In genomic region chr17:26068024-26068830, GRCm38 (mm10) we compare ENCODE assay signal across 8 mouse cellular contexts. TPM values are rescaled to one million over a fixed set of nuclear protein-coding genes. Genes with fewer than 3 reads are reported as not detected.
DNase-seq lines count a peak whose midpoint lies in the region; ATAC-seq and TF ChIP-seq lines count a peak whose summit lies in the region.

No protein-coding gene starts in this region.

- H3K27me3 ChIP-seq in MEL (ENCODE audit: control insufficient read depth in 1 of 2, insufficient read depth in 2 of 2, low read length in 2 of 2): no peaks in the 10 kb centered on the region
- no peaks in the 10 kb centered on the region; the same call in 1 of the 2 replicates for H3K27me3 ChIP-seq in forebrain, embryonic 11.5 days (ENCODE audit: control insufficient read depth, insufficient read depth, low read length)
- H3K27me3 ChIP-seq in hindbrain, embryonic 10.5 days (ENCODE audit: insufficient read depth, poor library complexity, severe bottlenecking): peaks cover 24% of the 10 kb centered on the region
- H3K27me3 ChIP-seq in liver, embryonic 15.5 days: peaks cover 73% of the 10 kb centered on the region
- H3K27me3 ChIP-seq in neural tube, embryonic 15.5 days (replicated peaks): peaks cover 14% of the 10 kb centered on the region

- DNase-seq in cerebellum, adult 8-10 months: no peak
- DNase-seq in MEL (ENCODE audit: low read depth, low spot score): peak; percentile 51
- DNase-seq in forebrain, embryonic 11.5 days (ENCODE audit: low spot score): peak; percentile 64
- peak; percentile 67 for DNase-seq in hindbrain, embryonic 10.5 days (ENCODE audit: low spot score)
- DNase-seq in c-Kit-positive CD71-positive TER-119-positive erythroid progenitor cells, embryonic 14.5 days (ENCODE audit: low spot score): no peak

- 2% methylated on average over 44 of the region's 44 CpGs for WGBS in forebrain, embryonic 11.5 days
- under 1% methylated on average over 44 of the region's 44 CpGs for WGBS in hindbrain, embryonic 10.5 days
- WGBS in liver, embryonic 15.5 days (ENCODE audit: insufficient replicate concordance): 4% methylated on average over 44 of the region's 44 CpGs
- under 1% methylated on average over 44 of the region's 44 CpGs for WGBS in neural tube, embryonic 15.5 days

- H3K9ac ChIP-seq in MEL (ENCODE audit: control insufficient read depth, low read depth, low read length, poor library complexity, severe bottlenecking): peak overlapping the region; percentile 82
- peak overlapping the region; percentile 83 for H3K9ac ChIP-seq in forebrain, embryonic 11.5 days (ENCODE audit: low read length)
- peak overlapping the region; percentile 51 for H3K9ac ChIP-seq in liver, embryonic 15.5 days
- H3K9ac ChIP-seq in neural tube, embryonic 15.5 days (replicated peaks): peak overlapping the region; percentile 86

- H3K27ac ChIP-seq in MEL (ENCODE audit: control insufficient read depth, low read depth, low read length): no peak overlapping the region
- no peak overlapping the region for H3K27ac ChIP-seq in forebrain, embryonic 11.5 days (ENCODE audit: low read depth, low read length)
- peak overlapping the region; percentile 95 for H3K27ac ChIP-seq in hindbrain, embryonic 10.5 days
- H3K27ac ChIP-seq in liver, embryonic 15.5 days (replicated peaks): no peak overlapping the region
- H3K27ac ChIP-seq in neural tube, embryonic 15.5 days (replicated peaks): peak overlapping the region; percentile 91

- TF ChIP-seq EP300 in MEL (IDR thresholded peaks at IDR 0.05; ENCODE audit: low read depth in 1 of 2, low read length in 2 of 2): no peak

- no peak for TF ChIP-seq POLR2A in MEL (IDR thresholded peaks at IDR 0.05; ENCODE audit: control insufficient read depth in 1 of 2, insufficient read depth in 1 of 2, low read depth in 1 of 2, low read length in 2 of 2, poor library complexity in 1 of 2)

- H3K36me3 ChIP-seq in MEL (ENCODE audit: control insufficient read depth in 1 of 2, insufficient read depth in 2 of 2, low read length in 2 of 2): peaks cover 0 to 21% of the 10 kb centered on the region in 2 experiments; a peak in 3 of 4 replicates
- 0 out of 2 replicates have a peak, but pooled peaks cover 3% of the 10 kb centered on the region for H3K36me3 ChIP-seq in forebrain, embryonic 11.5 days (ENCODE audit: control insufficient read depth, insufficient read depth, low read length)
- peaks cover 35% of the 10 kb centered on the region for H3K36me3 ChIP-seq in hindbrain, embryonic 10.5 days
- H3K36me3 ChIP-seq in liver, embryonic 15.5 days (replicated peaks): no peaks in the 10 kb centered on the region
- peaks cover 12% of the 10 kb centered on the region; the same call in 1 of the 2 replicates for H3K36me3 ChIP-seq in neural tube, embryonic 15.5 days

- no peak for TF ChIP-seq CTCF in MEL (IDR thresholded peaks at IDR 0.05 in 2 of 3, conservative IDR thresholded peaks at IDR 0.05 in 1 of 3; ENCODE audit: control insufficient read depth in 1 of 3, insufficient read depth in 1 of 3, low read depth in 2 of 3, low read length in 3 of 3, poor library complexity in 1 of 3, severe bottlenecking in 1 of 3)

- H3K4me2 ChIP-seq in forebrain, embryonic 11.5 days (ENCODE audit: low read depth, low read length, severe bottlenecking): peak overlapping the region; percentile 98
- H3K4me2 ChIP-seq in liver, embryonic 15.5 days: peak overlapping the region; percentile 94
- H3K4me2 ChIP-seq in neural tube, embryonic 15.5 days: peak overlapping the region; percentile 94

- peaks cover 22% of the 10 kb centered on the region for H3K79me2 ChIP-seq in MEL (ENCODE audit: control insufficient read depth, insufficient read depth, low read length, poor library complexity)

- no peaks in the 10 kb centered on the region for H3K9me3 ChIP-seq in MEL (replicated peaks; ENCODE audit: insufficient read depth, low read length)
- H3K9me3 ChIP-seq in forebrain, embryonic 11.5 days (ENCODE audit: control insufficient read depth, low read length): no peaks in the 10 kb centered on the region
- no peaks in the 10 kb centered on the region for H3K9me3 ChIP-seq in hindbrain, embryonic 10.5 days
- no peaks in the 10 kb centered on the region for H3K9me3 ChIP-seq in liver, embryonic 15.5 days (replicated peaks)
- H3K9me3 ChIP-seq in neural tube, embryonic 15.5 days (replicated peaks): no peaks in the 10 kb centered on the region

- peaks cover 6 to 38% of the 10 kb centered on the region in 2 experiments for H3K4me1 ChIP-seq in MEL (ENCODE audit: control insufficient read depth in 1 of 2, insufficient read depth in 2 of 2, low read length in 2 of 2)
- H3K4me1 ChIP-seq in forebrain, embryonic 11.5 days (replicated peaks; ENCODE audit: control insufficient read depth, insufficient read depth, low read length): peaks cover 13% of the 10 kb centered on the region
- peaks cover 52% of the 10 kb centered on the region for H3K4me1 ChIP-seq in hindbrain, embryonic 10.5 days (replicated peaks)
- H3K4me1 ChIP-seq in liver, embryonic 15.5 days (replicated peaks): peaks cover 33% of the 10 kb centered on the region
- H3K4me1 ChIP-seq in neural tube, embryonic 15.5 days: peaks cover 59% of the 10 kb centered on the region

- 0 out of 2 replicates have a peak, but pooled peaks have one; percentile 16 for ATAC-seq in cerebellum, adult (ENCODE audit: insufficient number of reproducible peaks, low FRiP score, low TSS enrichment)
- 0 out of 2 replicates have a peak, but pooled peaks have one; percentile 7 for ATAC-seq in forebrain, embryonic 11.5 days (replicated peaks; ENCODE audit: low FRiP score)
- ATAC-seq in liver, embryonic 15.5 days (ENCODE audit: insufficient read depth): no peak
- ATAC-seq in neural tube, embryonic 15.5 days (ENCODE audit: low FRiP score): 0 out of 2 replicates have a peak, but pooled peaks have one; percentile 21

- no peak for TF ChIP-seq RAD21 in MEL (IDR thresholded peaks at IDR 0.05; ENCODE audit: low read depth, low read length)

- H3K4me3 ChIP-seq in MEL (ENCODE audit: control insufficient read depth in 1 of 2, insufficient read depth in 1 of 2, low read depth in 2 of 2, low read length in 2 of 2): peak overlapping the region; percentile 66 to 68
- peak overlapping the region; percentile 72 for H3K4me3 ChIP-seq in forebrain, embryonic 11.5 days (ENCODE audit: low read depth, low read length)
- H3K4me3 ChIP-seq in hindbrain, embryonic 10.5 days: peak overlapping the region; percentile 97
- H3K4me3 ChIP-seq in liver, embryonic 15.5 days (replicated peaks): peak overlapping the region; percentile 69
- H3K4me3 ChIP-seq in neural tube, embryonic 15.5 days (replicated peaks): peak overlapping the region; percentile 58

TF ChIP-seq in MEL, 35 proteins besides CTCF, POLR2A, EP300 and RAD21 (continues in another document):
- TF ChIP-seq POLR2AphosphoS5 (IDR thresholded peaks at IDR 0.05; ENCODE audit: borderline replicate concordance, low read depth, low read length): no peak

RNA-seq across cellular contexts. Expression of gene Rab11fip3, which starts 1.1 kb away (rescaled TPM):
- total RNA-seq in MEL (2012; rRNA removed): 3.1 and 3.2 TPM in 2 replicates
- 10 to 100 TPM in 1 of 2 experiments, not detected in 1; 18.9 TPM for polyA plus RNA-seq in MEL (2012; ENCODE audit: insufficient read depth in 1 of 2, insufficient read length in 2 of 2, low read depth in 1 of 2, low replicate concordance in 2 of 2, missing spikeins in 1 of 2)
- polyA plus RNA-seq in forebrain, embryonic 11.5 days (2014; fragmentation: Nextera tagmentation; extraction: Ambion mirVana): 31.3 and 35.1 TPM in 2 replicates
- 24.7 and 30.9 TPM in 2 replicates for polyA plus RNA-seq in hindbrain, embryonic 10.5 days (2016; fragmentation: Nextera tagmentation; extraction: Ambion mirVana)
- 2.1 and 2.3 TPM in 2 replicates for polyA plus RNA-seq in liver, embryonic 15.5 days (2015; fragmentation: Nextera tagmentation; extraction: Ambion mirVana)
- polyA plus RNA-seq in neural tube, embryonic 15.5 days (2015; fragmentation: Nextera tagmentation; extraction: Ambion mirVana): 21.6 and 27.0 TPM in 2 replicates

RNA-seq across cellular contexts. Expression of gene Decr2, which starts 21.9 kb away (rescaled TPM):
- 6.5 TPM in 2 replicates for total RNA-seq in MEL (2012; rRNA removed)
- 10 to 100 TPM in 1 of 2 experiments, not detected in 1; 11.3 TPM for polyA plus RNA-seq in MEL (2012; ENCODE audit: insufficient read depth in 1 of 2, insufficient read length in 2 of 2, low read depth in 1 of 2, low replicate concordance in 2 of 2, missing spikeins in 1 of 2)
- 22.5 and 24.6 TPM in 2 replicates for polyA plus RNA-seq in forebrain, embryonic 11.5 days (2014; fragmentation: Nextera tagmentation; extraction: Ambion mirVana)
- polyA plus RNA-seq in hindbrain, embryonic 10.5 days (2016; fragmentation: Nextera tagmentation; extraction: Ambion mirVana): 30.2 and 30.7 TPM in 2 replicates
- polyA plus RNA-seq in liver, embryonic 15.5 days (2015; fragmentation: Nextera tagmentation; extraction: Ambion mirVana): 14.7 and 17.2 TPM in 2 replicates
- 42.8 and 42.9 TPM in 2 replicates for polyA plus RNA-seq in neural tube, embryonic 15.5 days (2015; fragmentation: Nextera tagmentation; extraction: Ambion mirVana)

RNA-seq across cellular contexts. Expression of gene Nme4, which starts 27.2 kb away (rescaled TPM):
- 89.1 and 115 TPM in 2 replicates for total RNA-seq in MEL (2012; rRNA removed)
- polyA plus RNA-seq in MEL (2012; ENCODE audit: insufficient read depth in 1 of 2, insufficient read length in 2 of 2, low read depth in 1 of 2, low replicate concordance in 2 of 2, missing spikeins in 1 of 2): 100 to 1,000 TPM; 125 to 430 TPM
- polyA plus RNA-seq in forebrain, embryonic 11.5 days (2014; fragmentation: Nextera tagmentation; extraction: Ambion mirVana): 74.6 and 89.6 TPM in 2 replicates
- 95.9 and 109 TPM in 2 replicates for polyA plus RNA-seq in hindbrain, embryonic 10.5 days (2016; fragmentation: Nextera tagmentation; extraction: Ambion mirVana)
- polyA plus RNA-seq in liver, embryonic 15.5 days (2015; fragmentation: Nextera tagmentation; extraction: Ambion mirVana): 34.6 and 35.5 TPM in 2 replicates
- polyA plus RNA-seq in neural tube, embryonic 15.5 days (2015; fragmentation: Nextera tagmentation; extraction: Ambion mirVana): 20.3 and 37.4 TPM in 2 replicates

RNA-seq across cellular contexts. Expression of gene Tmem8, which starts 44.9 kb away (rescaled TPM):
- total RNA-seq in MEL (2012; rRNA removed): 4.4 and 4.7 TPM in 2 replicates
- polyA plus RNA-seq in MEL (2012; ENCODE audit: insufficient read depth in 1 of 2, insufficient read length in 2 of 2, low read depth in 1 of 2, low replicate concordance in 2 of 2, missing spikeins in 1 of 2): 10 to 100 TPM in 1 of 2 experiments, not detected in 1; 16.7 TPM
- polyA plus RNA-seq in forebrain, embryonic 11.5 days (2014; fragmentation: Nextera tagmentation; extraction: Ambion mirVana): 1.2 and 1.3 TPM in 2 replicates
- polyA plus RNA-seq in hindbrain, embryonic 10.5 days (2016; fragmentation: Nextera tagmentation; extraction: Ambion mirVana): 1.8 and 1.9 TPM in 2 replicates
- 1.5 and 1.7 TPM in 2 replicates for polyA plus RNA-seq in liver, embryonic 15.5 days (2015; fragmentation: Nextera tagmentation; extraction: Ambion mirVana)
- 4.3 and 5.9 TPM in 2 replicates for polyA plus RNA-seq in neural tube, embryonic 15.5 days (2015; fragmentation: Nextera tagmentation; extraction: Ambion mirVana)

RNA-seq across cellular contexts. Expression of gene Mrpl28, which starts 55.1 kb away (rescaled TPM):
- total RNA-seq in MEL (2012; rRNA removed): 164 and 165 TPM in 2 replicates
- polyA plus RNA-seq in MEL (2012; ENCODE audit: insufficient read depth in 1 of 2, insufficient read length in 2 of 2, low read depth in 1 of 2, low replicate concordance in 2 of 2, missing spikeins in 1 of 2): 100 to 1,000 TPM; 148 to 174 TPM
- 273 and 285 TPM in 2 replicates for polyA plus RNA-seq in forebrain, embryonic 11.5 days (2014; fragmentation: Nextera tagmentation; extraction: Ambion mirVana)
- 301 and 318 TPM in 2 replicates for polyA plus RNA-seq in hindbrain, embryonic 10.5 days (2016; fragmentation: Nextera tagmentation; extraction: Ambion mirVana)
- polyA plus RNA-seq in liver, embryonic 15.5 days (2015; fragmentation: Nextera tagmentation; extraction: Ambion mirVana): 120 and 124 TPM in 2 replicates
- polyA plus RNA-seq in neural tube, embryonic 15.5 days (2015; fragmentation: Nextera tagmentation; extraction: Ambion mirVana): 186 and 187 TPM in 2 replicates

Comparison
In these comparisons a context has a peak if more than half of its experiments do, and no peak if none do; other contexts are left out.
1. DNase-seq: peak in MEL (single experiment), forebrain, embryonic 11.5 days (single experiment) and hindbrain, embryonic 10.5 days (single experiment); none in cerebellum, adult 8-10 months (single experiment) and c-Kit-positive CD71-positive TER-119-positive erythroid progenitor cells, embryonic 14.5 days (single experiment).
2. H3K27ac ChIP-seq: peak in hindbrain, embryonic 10.5 days (single experiment) and neural tube, embryonic 15.5 days (single experiment); none in MEL (single experiment), forebrain, embryonic 11.5 days (single experiment) and liver, embryonic 15.5 days (single experiment).
3. Peak in every context shown above with its lines, with median percentiles within 50 percentile points of each other: H3K4me3 ChIP-seq, H3K9ac ChIP-seq and H3K4me2 ChIP-seq.